Mouse (Mus musculus): ENCODE results near the gene Taf8.

Gene Taf8

GRCm38 (mm10) chr17:47484993-47485392, 17.1 kb downstream of the Taf8 start:
- DNase-seq (ENCODE audit: low spot score in 2 of 2) = peak in 1 of 2 experiments; percentile 46

GRCm38 (mm10) chr17:47484241-47484921, 17.7 kb downstream of the Taf8 start:
- DNase-seq (ENCODE audit: low spot score in 2 of 2) = no peak

GRCm38 (mm10) chr17:47482401-47482800, 19.7 kb downstream of the Taf8 start:
- peak; percentile 66 to 87 for DNase-seq (ENCODE audit: low spot score in 2 of 2)

GRCm38 (mm10) chr17:47479887-47480286, 22.2 kb downstream of the Taf8 start:
- DNase-seq (ENCODE audit: low spot score in 2 of 2) = no peak

GRCm38 (mm10) chr17:47475714-47476113, 26.4 kb downstream of the Taf8 start:
- DNase-seq (ENCODE audit: low spot score in 2 of 2) = peak; percentile 32 to 70

- DNase-seq (ENCODE audit: low spot score in 2 of 2) = no peak
These were observed 26.9 kb downstream of the Taf8 start for GRCm38 (mm10) chr17:47475181-47475580.

- no peak for DNase-seq (ENCODE audit: low spot score in 2 of 2)
These were observed 27.8 kb downstream of the Taf8 start for GRCm38 (mm10) chr17:47474250-47474649.

- peak; percentile 61 to 80 for DNase-seq (ENCODE audit: low spot score in 2 of 2)
These were observed 28.6 kb downstream of the Taf8 start for GRCm38 (mm10) chr17:47473434-47473974.

- no peak for DNase-seq (ENCODE audit: low spot score in 2 of 2)
These were observed 29.4 kb downstream of the Taf8 start for GRCm38 (mm10) chr17:47472435-47473350.

- no peak for DNase-seq (ENCODE audit: low spot score in 2 of 2)
These were observed 31.4 kb downstream of the Taf8 start for GRCm38 (mm10) chr17:47470686-47471085.

- no peak for DNase-seq (ENCODE audit: low spot score in 2 of 2)
These were observed 32.0 kb downstream of the Taf8 start for GRCm38 (mm10) chr17:47470121-47470520.

GRCm38 (mm10) chr17:47469642-47470041, 32.5 kb downstream of the Taf8 start:
- no peak for DNase-seq (ENCODE audit: low spot score in 2 of 2)

GRCm38 (mm10) chr17:47468466-47468865, 33.6 kb downstream of the Taf8 start:
- DNase-seq (ENCODE audit: low spot score in 2 of 2) = peak; percentile 19 to 54

GRCm38 (mm10) chr17:47468063-47468462, 34.0 kb downstream of the Taf8 start:
- no peak for DNase-seq (ENCODE audit: low spot score in 2 of 2)

GRCm38 (mm10) chr17:47467659-47468058, 34.4 kb downstream of the Taf8 start:
- no peak for DNase-seq (ENCODE audit: low spot score in 2 of 2)

GRCm38 (mm10) chr17:47466284-47466683, 35.8 kb downstream of the Taf8 start:
- DNase-seq (ENCODE audit: low spot score in 2 of 2) = no peak

GRCm38 (mm10) chr17:47465016-47465415, 37.1 kb downstream of the Taf8 start:
- no peak for DNase-seq (ENCODE audit: low spot score in 2 of 2)

- DNase-seq (ENCODE audit: low spot score in 2 of 2) = no peak
These were observed 37.7 kb downstream of the Taf8 start for GRCm38 (mm10) chr17:47464248-47464965.

- DNase-seq (ENCODE audit: low spot score in 2 of 2) = no peak
These were observed 39.2 kb downstream of the Taf8 start for GRCm38 (mm10) chr17:47462728-47463388.

GRCm38 (mm10) chr17:47462209-47462608, 39.9 kb downstream of the Taf8 start:
- DNase-seq (ENCODE audit: low spot score in 2 of 2) = no peak

- DNase-seq (ENCODE audit: low spot score in 2 of 2) = no peak
These were observed 40.4 kb downstream of the Taf8 start for GRCm38 (mm10) chr17:47461688-47462087.

Measured in spleen, postnatal 10 days (tissue).